Mouse (Mus musculus): Measurements from ENCODE around the gene Ralgps1.

Gene Ralgps1

DNA sequence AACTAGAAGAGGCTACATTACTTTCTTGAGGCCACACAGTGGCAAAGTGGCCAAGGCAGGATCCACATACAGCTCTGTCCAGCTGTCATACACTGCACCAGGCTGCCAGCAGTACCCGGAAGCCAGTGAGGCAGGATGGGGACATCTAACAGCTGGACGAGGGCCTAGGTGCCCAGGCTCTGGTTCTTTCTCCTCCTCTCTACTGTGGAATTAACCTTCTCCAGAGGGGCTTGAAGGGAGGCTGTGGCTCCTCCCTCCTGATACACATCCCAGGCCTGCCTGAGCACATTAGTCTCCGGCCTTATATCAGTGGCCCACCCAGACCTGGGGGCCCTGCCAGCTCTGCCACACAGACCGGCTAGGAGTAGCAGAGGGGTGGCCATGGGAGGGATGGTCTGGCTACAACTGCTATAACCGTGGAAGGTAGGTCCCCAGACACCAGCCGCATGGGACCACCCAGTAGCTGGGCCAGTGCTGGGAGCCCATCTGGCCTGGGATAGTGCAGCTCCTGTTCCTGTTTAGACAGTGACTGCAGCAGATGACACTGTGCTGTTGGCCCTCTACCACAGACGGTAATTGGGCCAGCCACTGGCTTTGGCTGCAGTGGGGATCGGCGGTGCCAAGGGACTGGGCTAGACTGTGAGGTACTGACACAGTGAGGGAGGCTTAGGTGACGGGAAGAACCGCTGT is 192.9 kb downstream of the Ralgps1 start:
- no peak for DNase-seq (ENCODE audit: extremely low spot score, low spot score)

DNA sequence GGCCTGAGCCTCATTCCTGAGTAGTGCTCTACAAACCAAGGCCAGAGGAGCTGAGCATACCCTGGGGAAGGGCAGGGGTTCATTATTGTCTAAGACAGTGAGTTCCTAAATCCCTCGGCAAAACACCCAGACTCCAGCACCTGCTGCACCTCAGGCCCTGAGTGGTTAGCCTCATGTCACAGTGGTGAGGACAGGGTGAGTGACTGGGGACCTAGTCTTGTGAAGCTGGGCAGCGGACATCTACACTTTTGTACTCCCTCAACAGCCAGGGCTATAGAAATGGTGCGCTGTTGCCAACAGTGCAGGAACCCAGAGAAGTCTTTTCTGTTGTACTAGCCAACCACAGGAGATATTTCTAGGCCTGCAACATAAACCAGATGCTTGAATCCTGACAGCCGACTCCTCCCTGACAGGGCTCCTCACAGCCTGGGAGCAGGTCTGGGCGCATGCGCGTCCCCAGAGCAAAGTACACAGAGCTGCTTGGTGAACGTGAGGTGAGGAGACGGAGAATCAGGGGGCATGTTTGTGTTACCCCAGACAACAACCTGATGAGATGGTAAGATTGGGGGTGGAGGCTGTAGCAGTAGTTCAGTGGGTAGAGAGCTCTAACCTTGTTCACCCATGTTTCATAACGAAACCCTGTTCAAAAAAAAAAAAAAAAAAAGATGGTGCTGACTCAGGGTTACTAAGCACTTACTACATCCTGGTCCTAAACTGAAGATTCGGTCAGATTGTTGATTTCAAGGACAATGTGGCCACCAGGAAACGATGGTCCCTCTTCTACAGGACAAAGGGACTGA is 193.6 kb downstream of the Ralgps1 start:
- DNase-seq (ENCODE audit: extremely low spot score, low spot score): no peak

DNA sequence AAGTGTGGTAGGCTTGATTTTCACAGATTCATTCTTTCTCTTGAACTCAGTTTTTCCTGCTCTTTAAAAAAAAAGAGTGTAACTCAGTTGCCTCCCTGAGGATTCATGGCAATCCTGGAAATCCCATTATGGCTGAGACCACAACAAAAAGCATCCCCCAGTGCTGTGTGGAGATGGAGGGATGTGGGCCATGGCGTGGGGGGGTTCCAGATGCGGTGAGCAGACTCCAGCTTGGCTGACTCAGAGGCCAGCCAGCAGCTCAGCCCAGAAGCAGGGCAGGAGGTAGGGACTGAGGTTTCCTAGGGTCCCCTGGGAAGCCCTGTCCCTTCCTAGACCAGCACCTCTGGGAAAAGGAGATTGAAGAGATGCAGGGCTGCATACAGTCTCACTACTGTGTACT is 194.4 kb downstream of the Ralgps1 start:
- no peak for DNase-seq (ENCODE audit: extremely low spot score, low spot score)

DNA sequence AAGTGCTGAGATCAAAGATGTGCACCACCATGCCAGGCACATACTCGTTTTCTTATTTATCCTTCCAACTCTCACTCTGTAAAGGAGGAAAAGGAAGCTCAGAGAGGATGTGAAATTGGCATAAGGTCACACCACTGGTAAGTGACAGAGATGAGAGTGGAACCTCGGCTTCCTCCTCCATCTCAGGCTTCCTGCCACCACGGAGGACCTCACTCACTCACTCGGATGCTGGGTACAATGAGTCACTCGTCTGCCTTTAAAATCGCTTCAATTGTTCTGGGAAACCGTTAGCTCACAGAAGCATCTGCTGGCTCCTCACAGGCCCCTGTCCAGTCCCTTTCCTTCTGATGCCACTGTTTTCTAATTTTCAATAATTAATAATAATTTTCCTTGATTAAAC is 194.8 kb downstream of the Ralgps1 start:
- no peak for DNase-seq (ENCODE audit: extremely low spot score, low spot score)

DNA sequence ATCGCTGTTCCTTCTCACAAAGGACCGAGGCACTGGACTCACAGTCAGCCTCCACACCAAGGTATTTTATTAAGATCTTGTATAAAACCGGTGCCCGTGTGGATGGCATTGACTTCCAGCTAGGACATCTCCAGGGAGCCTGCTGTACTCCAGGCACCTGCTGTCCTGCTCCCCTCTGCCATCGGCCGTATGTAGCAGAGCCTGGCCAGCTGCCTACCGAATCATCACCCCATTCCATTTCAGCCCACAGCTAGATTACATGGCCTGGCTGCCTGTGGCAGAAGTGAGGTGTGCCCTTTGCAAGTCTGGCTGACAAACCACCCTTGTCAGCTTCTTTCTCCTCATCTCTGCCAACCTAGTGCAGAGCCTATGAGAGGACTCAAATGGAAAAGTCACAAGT is 197.6 kb downstream of the Ralgps1 start:
- DNase-seq (ENCODE audit: extremely low spot score, low spot score): no peak

DNA sequence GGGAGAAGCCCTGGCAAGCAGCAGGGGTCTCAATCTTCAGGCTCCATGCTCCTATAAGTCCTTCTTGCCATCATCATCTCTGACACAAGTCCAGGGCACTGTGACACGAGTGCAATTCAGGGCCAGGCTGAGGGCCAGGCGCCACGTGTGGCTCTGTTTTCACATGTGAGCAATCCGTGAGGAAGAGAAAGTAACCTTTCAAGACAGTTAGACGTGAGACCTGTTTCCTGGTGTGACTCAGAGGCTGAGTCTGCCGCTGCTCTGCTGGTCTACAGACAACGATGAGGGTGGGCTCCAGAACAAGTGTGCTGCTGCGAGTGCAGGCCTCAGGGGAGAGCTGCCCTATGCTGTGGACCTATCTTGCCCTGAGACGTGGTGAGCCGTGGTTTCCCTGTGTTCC is 198.2 kb downstream of the Ralgps1 start:
- no peak for DNase-seq (ENCODE audit: extremely low spot score, low spot score)

DNA sequence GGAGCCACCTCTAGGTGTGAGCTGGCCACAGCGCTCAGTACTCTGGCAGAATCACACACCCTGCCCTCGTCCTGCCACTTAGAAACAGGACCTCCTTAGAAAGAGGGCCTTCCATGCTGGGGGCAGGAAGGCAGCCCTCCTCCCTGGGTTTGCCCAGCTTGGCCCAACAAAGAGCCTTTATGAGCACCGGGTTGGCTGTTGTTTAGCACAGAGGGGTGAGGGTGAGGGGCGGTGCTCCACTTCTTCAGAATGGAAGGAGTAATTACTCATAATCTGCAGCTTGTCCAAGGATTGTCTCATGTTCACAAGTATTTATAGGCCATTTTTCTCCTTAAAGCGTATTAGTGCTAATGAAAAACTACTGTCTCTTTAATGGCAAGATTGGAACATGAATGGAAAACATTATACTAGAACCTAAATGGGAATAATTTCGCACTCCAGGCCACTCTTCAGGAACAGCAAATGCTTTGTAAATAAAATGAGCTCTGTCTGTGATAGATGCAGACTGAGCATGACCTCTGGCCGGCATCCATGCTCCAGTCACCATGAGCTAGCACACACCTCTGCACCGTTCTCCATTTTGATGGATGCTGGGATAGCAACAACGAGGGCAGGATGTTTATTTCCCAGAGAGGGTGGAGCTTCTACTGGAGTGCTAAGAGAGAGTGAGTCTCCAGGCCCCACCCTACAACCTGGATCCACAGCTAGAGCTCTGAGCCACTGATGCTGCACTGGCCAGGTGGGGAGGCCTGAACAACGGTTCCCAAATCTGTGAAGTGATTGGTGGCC is 200.3 kb downstream of the Ralgps1 start:
- DNase-seq (ENCODE audit: extremely low spot score, low spot score): no peak

DNA sequence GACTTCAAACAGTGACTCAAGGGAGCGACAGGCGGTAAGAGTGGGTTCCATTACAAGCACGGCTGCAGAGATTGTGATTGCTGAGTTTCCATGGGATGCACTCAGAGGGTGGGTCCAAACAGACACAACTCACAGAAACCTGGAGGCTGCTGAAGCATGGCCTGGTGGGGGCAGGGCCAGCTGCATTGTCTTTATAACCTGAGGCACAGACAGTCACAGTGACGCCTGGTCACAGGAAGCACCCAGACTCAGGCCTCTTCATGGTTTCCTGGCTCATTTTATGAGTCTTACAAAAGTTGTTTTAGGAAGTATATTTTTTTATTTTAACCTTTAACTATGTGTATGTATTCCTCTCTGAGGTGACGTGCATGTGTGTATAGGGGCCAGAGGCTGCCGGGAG is 201.8 kb downstream of the Ralgps1 start:
- no peak for DNase-seq (ENCODE audit: extremely low spot score, low spot score)

DNA sequence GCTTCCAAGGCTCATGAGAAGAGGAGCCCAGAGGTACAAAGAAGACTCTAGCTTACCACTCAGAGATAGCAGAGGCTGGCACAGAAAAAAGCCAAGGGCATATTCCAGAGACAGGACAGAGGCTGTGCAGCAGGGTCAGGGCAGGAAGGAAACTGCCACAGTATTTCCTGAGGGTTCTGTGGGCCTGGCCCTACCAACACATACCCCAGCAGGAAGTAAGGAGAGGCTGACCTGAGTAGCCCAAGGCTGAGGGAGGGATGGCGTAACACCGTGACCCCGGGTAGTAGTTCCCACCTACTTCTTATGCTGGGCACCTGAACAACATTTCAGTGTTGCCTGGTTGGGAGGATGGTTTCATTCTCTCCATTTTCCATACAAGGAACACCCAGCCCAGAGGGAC is 204.2 kb downstream of the Ralgps1 start:
- no peak for DNase-seq (ENCODE audit: extremely low spot score, low spot score)

DNA sequence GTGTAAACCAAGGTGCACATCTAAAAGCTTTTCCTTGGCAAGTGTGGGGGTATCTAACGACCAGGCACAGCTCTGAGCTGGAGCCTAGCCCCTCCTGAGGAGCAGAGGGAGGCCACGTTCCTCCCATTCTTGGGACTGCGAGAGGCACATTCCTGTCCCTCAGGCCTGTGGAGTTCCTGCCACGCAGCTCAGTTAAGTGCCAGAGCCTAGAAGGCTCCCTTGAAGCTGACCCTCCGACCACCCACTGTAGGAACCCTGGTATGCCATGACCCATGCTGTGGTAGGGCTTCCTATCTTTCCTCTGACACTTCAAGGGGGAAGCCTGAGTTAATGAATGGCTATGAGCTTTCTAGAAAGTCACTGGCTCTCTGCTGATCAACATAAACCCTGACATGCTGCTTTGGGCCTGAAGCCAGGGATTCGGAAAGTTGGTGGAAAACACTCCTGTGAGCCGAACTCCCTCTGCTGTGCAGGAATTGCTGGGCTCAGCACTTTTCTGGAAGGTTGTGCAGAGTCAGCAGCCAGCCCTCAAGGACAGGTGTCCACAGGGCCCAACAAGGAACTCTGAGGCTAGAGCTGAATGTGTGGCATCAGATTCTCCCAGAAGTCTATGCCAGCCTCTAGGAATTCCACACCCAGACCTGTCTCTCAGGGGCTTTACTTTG is 205.4 kb downstream of the Ralgps1 start:
- no peak for DNase-seq (ENCODE audit: extremely low spot score, low spot score)

DNA sequence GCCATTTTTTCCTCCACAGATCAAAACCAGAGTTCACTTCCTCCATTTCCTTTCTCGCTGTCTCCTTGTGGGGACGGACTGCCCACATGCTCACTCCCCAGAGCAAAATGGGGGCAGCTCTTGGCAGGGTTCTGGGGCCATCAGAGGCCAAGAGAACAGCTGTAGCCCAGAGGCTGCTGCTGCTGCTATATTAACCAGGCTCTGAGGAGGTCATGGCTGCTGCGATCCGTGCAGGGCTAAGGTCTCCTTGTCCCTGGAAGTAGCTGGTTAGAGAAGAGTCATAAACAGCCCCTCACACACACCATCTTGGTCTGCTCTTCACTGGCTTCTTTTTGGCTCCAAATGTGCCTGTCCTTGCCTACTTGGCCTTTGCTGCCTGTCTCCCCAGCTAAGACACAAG is 206.1 kb downstream of the Ralgps1 start:
- DNase-seq (ENCODE audit: extremely low spot score, low spot score): no peak

DNA sequence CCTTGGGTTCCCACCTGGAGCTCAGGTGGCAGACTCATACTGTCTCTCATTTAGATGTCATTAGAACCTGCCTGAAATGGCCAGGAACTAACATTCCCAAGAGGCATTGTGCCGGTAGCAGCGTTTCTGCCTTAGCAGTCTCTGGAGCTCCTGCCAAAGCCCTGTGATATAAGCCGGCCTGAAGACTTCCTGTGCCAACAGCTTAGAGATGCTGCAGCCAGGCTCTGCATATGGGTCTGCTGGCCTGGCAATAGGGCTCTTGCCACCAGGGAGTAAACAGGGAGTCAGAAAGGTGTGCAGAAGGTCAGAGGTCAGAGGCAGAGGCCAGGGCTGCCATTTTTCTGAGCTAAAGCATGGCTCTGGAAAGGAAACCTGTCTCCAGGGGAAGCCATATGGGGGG is 206.6 kb downstream of the Ralgps1 start:
- no peak for DNase-seq (ENCODE audit: extremely low spot score, low spot score)

DNA sequence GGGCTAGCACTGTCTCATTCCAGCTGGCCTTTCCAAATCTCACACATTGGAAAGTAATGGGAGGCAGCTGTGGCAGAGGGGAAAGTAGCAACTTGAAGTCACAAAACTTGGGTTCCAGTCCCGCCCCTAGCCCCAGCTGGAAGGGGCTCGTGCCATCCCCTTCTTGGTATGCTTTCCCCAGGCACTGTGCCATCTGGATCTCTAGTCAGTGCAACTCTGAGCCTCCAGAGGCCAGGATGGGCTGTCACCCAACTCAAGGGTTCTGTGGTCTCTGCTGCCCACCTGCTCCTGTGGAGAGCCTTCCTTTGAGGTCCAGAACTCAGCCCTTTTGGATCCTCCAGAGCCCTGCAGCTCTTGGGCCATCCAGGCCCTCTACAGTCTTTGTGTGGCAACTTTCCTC is 209.2 kb downstream of the Ralgps1 start:
- no peak for DNase-seq (ENCODE audit: extremely low spot score, low spot score)

DNA sequence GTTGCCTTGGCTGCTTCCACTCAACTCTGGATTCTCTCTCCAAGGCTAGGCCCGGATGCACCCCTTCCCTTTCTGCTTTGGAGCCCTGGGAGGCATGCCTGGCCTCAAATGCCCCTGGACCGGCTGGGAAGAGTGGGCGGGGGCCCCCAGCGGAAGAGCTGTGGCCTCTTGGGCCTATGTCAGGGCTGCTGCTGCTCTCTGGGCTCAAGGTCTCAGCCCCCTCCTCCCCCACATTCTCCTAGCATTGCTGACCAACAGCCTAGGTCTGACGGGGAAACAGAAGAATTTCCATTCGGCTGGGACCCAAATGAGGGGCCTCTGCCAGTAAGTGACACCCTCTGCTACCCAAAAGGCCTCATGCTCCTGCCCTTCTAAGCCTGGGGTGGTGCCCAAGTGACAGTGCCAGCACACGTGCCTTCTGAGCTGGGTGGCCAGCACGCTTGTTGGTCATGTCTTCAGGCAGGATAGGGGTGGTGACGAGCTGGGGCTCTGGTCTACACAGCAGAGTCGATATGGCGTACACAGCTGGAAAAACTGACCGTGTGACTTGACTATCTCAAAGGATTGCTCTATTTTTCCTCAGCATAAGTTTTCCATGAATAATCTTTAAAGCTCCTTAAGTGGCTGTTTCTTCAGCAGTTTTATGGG is 210.8 kb downstream of the Ralgps1 start:
- DNase-seq (ENCODE audit: extremely low spot score, low spot score): no peak

DNA sequence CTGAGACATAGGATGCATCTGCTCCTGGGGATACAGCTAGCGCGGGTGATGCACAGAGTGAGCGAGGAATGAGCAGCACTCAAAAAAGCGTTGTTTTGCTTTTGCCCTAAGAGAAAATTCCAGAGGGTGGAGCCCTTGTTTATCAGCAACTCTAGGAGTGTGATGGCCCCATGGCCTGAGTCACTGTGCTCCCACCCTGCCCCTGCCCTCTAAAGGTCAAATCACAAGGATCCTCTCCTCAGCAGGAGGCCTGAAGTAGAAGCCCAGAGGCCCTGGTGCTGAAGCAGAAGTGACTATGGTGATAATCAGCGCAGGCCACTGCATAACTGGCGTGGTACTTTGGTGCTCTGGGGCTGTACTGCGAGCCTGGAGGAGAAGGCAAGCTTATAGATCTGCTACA is 211.7 kb downstream of the Ralgps1 start:
- DNase-seq (ENCODE audit: extremely low spot score, low spot score): no peak

DNA sequence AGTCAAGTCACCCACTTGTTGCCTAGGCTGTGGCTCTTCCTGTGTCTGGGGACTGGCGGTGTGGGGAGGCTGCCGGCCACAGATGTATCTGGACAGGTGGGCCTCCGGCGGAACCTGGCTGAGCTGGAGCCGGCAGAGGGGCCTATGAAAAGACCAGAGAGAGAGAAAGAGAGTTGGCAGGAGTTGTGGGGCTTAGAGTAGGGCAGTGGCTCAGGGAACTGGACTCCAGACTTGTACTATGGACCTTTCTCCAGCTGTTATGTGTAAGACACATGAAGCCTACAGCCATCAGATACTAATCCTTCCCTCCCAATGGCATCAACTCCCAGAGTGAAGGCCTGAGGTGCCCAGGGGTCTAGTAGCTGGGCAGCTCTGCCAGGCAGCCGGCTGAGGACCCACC is 212.4 kb downstream of the Ralgps1 start:
- DNase-seq (ENCODE audit: extremely low spot score, low spot score): no peak

DNA sequence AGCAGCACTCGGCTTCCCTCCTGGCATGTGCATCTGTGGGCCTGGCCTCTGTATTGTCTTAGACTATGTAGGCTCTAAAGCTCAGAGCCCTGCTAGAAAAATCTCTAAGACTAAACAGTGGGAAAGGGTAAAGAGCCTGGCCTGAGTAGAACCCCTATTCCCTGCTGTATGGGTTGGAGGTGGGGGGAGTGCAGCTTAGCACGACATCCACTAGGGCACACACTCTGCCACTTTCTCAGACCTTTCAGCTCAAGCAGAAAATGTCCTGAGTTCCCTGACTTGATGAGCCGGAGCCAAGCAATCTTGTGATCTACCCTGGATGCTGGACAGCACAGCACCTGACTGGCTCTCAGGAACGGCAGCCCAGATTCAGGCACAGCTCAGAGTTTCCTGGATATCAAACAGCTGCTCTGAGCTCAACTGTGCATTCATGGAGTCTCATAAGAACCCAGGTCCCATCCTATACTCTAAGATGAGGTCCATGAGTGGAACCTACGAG is 215.0 kb downstream of the Ralgps1 start:
- DNase-seq (ENCODE audit: extremely low spot score, low spot score): no peak

DNA sequence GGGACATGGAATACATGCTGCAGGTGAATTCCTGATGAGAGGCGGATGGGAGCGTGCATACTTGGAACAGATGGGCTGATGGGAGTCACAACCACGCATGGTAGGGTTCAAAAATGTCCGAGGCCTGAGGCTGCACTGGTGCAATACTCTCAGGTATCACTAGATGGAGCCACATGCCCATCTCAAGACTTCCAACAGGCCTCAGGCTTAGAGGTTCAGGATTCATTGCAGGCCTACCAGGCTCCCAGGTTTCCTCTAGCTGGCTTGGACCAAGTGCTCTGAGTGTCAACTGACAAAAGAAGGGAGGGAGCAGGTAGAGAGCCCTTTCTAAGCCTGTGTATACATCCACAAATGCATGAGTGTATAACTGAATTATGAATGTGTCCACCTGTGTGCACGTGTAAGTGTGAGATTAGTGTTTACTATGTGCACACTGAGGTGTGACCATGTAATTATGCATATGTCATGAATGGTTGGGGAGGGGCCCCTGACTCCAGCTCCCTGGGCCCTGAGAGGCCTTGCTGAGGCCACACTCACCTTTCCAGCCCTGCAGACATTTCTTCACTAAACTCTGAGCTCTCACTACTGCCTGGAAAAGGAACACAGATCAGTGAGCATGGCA is 216.4 kb downstream of the Ralgps1 start:
- peak; percentile 81 for DNase-seq (ENCODE audit: extremely low spot score, low spot score)

DNA sequence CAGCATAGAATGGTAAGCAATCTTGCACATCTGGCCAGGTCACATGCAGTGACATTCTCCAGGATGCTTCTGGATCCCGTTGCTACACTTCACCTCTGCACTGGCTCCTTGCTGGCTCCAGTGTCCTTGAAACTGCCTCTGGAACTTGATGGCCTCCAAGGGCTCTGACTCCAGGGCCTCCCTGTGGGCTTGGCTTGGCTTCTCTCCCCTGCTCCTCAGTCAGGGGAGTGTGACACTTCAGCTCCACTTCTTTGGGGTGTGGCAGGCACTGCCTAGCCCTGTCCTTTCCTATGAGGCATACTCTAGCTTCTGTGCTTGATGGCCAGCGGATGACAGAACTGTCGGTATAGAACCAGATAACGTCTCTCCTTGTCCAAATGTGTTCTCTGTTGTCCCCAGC is 224.3 kb downstream of the Ralgps1 start:
- no peak for DNase-seq (ENCODE audit: extremely low spot score, low spot score)

DNA sequence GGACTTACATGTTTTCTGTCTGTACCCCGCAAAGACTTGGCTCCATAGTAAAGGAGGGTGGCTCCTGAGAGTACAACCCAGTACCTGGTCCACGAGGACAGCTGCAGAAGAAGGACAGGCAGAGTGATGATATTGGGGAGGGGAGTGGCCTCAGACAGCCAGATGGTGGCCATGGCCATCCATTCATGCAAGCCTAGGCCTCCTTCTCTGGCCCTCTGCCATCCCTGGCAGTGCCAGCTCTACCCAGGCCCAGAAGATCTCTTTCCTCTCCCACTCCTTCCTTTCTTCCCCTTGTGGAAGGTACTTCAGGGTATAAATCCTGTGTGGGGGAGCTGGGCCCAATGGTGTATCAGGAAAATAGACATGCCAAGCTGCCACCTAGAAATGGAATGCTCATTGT is 228.0 kb downstream of the Ralgps1 start:
- DNase-seq (ENCODE audit: extremely low spot score, low spot score): no peak

DNA sequence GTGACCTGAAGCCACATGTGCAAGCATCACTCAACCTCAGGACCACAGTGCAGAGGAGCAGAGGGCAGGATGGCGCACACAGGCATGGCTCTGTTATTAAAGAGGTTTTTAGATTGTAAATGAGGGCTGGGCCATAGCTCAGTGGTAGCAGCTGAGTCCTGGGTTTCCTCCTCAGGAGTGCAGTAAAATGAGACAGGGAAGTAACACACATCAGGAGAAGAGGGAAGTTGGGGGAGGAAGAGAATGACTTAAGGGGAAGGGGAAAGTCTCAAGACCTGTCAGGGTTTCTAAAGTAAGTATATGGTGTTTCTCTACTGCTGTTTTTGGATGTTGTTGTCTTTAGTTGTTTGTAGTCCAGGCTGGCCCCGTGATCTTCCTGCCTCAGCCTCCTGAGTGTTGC is 232.8 kb downstream of the Ralgps1 start:
- no peak for DNase-seq (ENCODE audit: extremely low spot score, low spot score)

All from neural tube, embryonic 10.5 days (tissue).